In the genomic region with DNA sequence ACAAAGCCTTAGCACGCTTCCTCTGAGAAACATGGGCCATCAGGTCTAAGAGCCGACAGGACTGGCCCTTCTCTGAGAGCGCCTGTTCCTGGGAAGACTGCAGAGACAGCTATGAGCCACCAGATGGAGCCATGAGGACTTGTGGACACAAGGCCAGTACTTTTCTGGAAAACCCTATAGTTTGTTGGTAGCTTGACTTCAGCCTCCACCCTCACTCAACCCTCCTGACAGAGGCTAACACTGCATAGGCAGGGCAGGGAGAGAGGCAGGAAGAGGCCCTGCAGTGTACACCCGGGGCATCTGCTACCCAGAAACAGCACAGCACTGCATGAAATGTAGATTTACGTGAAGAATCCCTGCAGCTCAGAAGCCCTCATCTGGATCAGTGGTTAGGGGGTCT, we compare ENCODE assay signal across 9 mouse cellular contexts. TPM values are rescaled to one million over a fixed set of nuclear protein-coding genes. Genes with fewer than 3 reads are reported as not detected.
DNase-seq lines count a peak whose midpoint lies in the region; ATAC-seq and TF ChIP-seq lines count a peak whose summit lies in the region.
"Had no signal": no experiment of that assay in that cellular context is flagged by ENCODE, and none has a peak within 500 bp of the region (broad histone marks: within the 10 kb centered on the region; RNA-seq: fewer than 3 reads in every experiment).

No protein-coding gene starts in this region.

- H3K4me2 ChIP-seq in hindbrain, embryonic 14.5 days (replicated peaks) = no peak overlapping the region
- H3K4me2 ChIP-seq: limb, embryonic 15.5 days had no signal

- no peaks in the 10 kb centered on the region for H3K9me3 ChIP-seq in hindbrain, embryonic 14.5 days (ENCODE audit: control insufficient read depth, low read length)
- H3K9me3 ChIP-seq: limb, embryonic 15.5 days had no signal

- no peaks in the 10 kb centered on the region for H3K4me1 ChIP-seq in hindbrain, embryonic 14.5 days (replicated peaks; ENCODE audit: control insufficient read depth, insufficient read depth, low read length)
- H3K4me1 ChIP-seq: limb, embryonic 15.5 days had no signal

- peak; percentile 39 for DNase-seq in gastrocnemius, adult 2 months
- no peak for DNase-seq in gastrocnemius, postnatal 25 days
- peak; percentile 67 for DNase-seq in hindbrain, embryonic 14.5 days (ENCODE audit: low spot score)
- DNase-seq in layer of hippocampus, postnatal 10 days (ENCODE audit: low spot score in 2 of 2) = peak; percentile 46 to 56
- peak; percentile 42 to 54 for DNase-seq in lung, postnatal 4 days
- DNase-seq in spleen, postnatal 36 days (ENCODE audit: low spot score in 2 of 2) = peak; percentile 15 to 18

- H3K27me3 ChIP-seq in hindbrain, embryonic 14.5 days (ENCODE audit: control insufficient read depth, insufficient read depth, low read length) = no peaks in the 10 kb centered on the region
- H3K27me3 ChIP-seq: limb, embryonic 15.5 days had no signal

- no peak overlapping the region for H3K9ac ChIP-seq in hindbrain, embryonic 14.5 days
- H3K9ac ChIP-seq: limb, embryonic 15.5 days had no signal

- TF ChIP-seq CTCF in gastrocnemius, adult 2 months (IDR thresholded peaks at IDR 0.05) = peak; percentile 79

- 56% methylated on average over 5 of the region's 5 CpGs for WGBS in hindbrain, embryonic 14.5 days

- H3K27ac ChIP-seq in gastrocnemius, adult 2 months = no peak overlapping the region
- no peak overlapping the region for H3K27ac ChIP-seq in hindbrain, embryonic 14.5 days
- H3K27ac ChIP-seq: limb, embryonic 15.5 days had no signal

- intact Hi-C loops in gastrocnemius, adult 2 months (cut with DNase I) = loop anchor here (5.0 kb wide), 1 partner anchor 163 kb away; no protein-coding TSS in a partner anchor

- H3K4me3 ChIP-seq in gastrocnemius, adult 2 months = no peak overlapping the region
- H3K4me3 ChIP-seq in hindbrain, embryonic 14.5 days (replicated peaks; ENCODE audit: low read length) = no peak overlapping the region
- H3K4me3 ChIP-seq: limb, embryonic 15.5 days had no signal

- ATAC-seq in activated CD4-positive, CD25-positive, alpha-beta regulatory T cell, adult 4 months = peak; percentile 52
- ATAC-seq in common myeloid progenitor, adult 5-6 weeks (replicated peaks; ENCODE audit: low read depth, poor library complexity, severe bottlenecking) = peak; percentile 92
- peak; percentile 51 for ATAC-seq in hindbrain, embryonic 14.5 days (ENCODE audit: low FRiP score)

- H3K36me3 ChIP-seq in hindbrain, embryonic 14.5 days (replicated peaks; ENCODE audit: control insufficient read depth, insufficient read depth) = peaks cover 89% of the 10 kb centered on the region

RNA-seq across cellular contexts. Expression of a gene that starts 42.1 kb away (rescaled TPM):
- total RNA-seq in gastrocnemius, adult 2 months (2021) = 10 to 100 TPM; 65.4 to 71.0 TPM
- 10 to 100 TPM; 61.2 to 65.4 TPM for total RNA-seq in gastrocnemius, postnatal 25 days (2021)
- 100 to 1,000 TPM in 1 of 2 experiments, 10 to 100 TPM in 1; 63.3 to 105 TPM for polyA plus RNA-seq in activated CD4-positive, CD25-positive, alpha-beta regulatory T cell, adult 4 months (2017; shearing (Covaris generic))
- total RNA-seq in common myeloid progenitor, adult 5-6 weeks (2017) = 116 and 137 TPM in 2 replicates
- 84.8 and 91.0 TPM in 2 replicates for polyA plus RNA-seq in hindbrain, embryonic 14.5 days (2014; fragmentation: Nextera tagmentation; extraction: Ambion mirVana)
- total RNA-seq in layer of hippocampus, postnatal 10 days (2021) = 100 to 1,000 TPM in 1 of 2 experiments, 10 to 100 TPM in 1; 90.3 to 103 TPM
